In genomic region chr9:28552387-28553182, GRCm38 (mm10) we compare ENCODE assay signal across 26 mouse cellular contexts.
DNase-seq lines count a peak whose midpoint lies in the region; ATAC-seq lines count a peak whose summit lies in the region.
"Had no signal": no experiment of that assay in that cellular context is flagged by ENCODE, and none has a peak within 500 bp of the region (broad histone marks: within the 10 kb centered on the region; RNA-seq: fewer than 3 reads in every experiment).

No protein-coding gene starts in this region.

- no peak overlapping the region for H3K27ac ChIP-seq in liver, embryonic 16.5 days (ENCODE audit: low read length)
- H3K27ac ChIP-seq in liver, embryonic 12.5 days = no peak overlapping the region
- H3K27ac ChIP-seq in intestine, embryonic 16.5 days (ENCODE audit: low read length) = peak overlapping the region; percentile 31
- H3K27ac ChIP-seq: heart, adult 2 months; hindbrain, embryonic 13.5 days; limb, embryonic 10.5 days; limb, embryonic 15.5 days; macrophage; neural tube, embryonic 13.5 days had no signal

- H3K36me3 ChIP-seq in liver, embryonic 16.5 days (ENCODE audit: control insufficient read depth, insufficient read depth) = no peaks in the 10 kb centered on the region
- H3K36me3 ChIP-seq in liver, embryonic 12.5 days = no peaks in the 10 kb centered on the region
- no peaks in the 10 kb centered on the region for H3K36me3 ChIP-seq in intestine, embryonic 16.5 days (ENCODE audit: control insufficient read depth, insufficient read depth, low read length)
- H3K36me3 ChIP-seq: heart, embryonic 12.5 days; hindbrain, embryonic 13.5 days; limb, embryonic 10.5 days; limb, embryonic 15.5 days; neural tube, embryonic 13.5 days had no signal

- H3K27me3 ChIP-seq in liver, embryonic 16.5 days (ENCODE audit: control insufficient read depth, insufficient read depth, low read depth, low read length) = no peaks in the 10 kb centered on the region
- H3K27me3 ChIP-seq in liver, embryonic 12.5 days (replicated peaks) = no peaks in the 10 kb centered on the region
- no peaks in the 10 kb centered on the region for H3K27me3 ChIP-seq in intestine, embryonic 16.5 days (replicated peaks; ENCODE audit: control insufficient read depth, insufficient read depth, low read length)
- H3K27me3 ChIP-seq: heart, embryonic 12.5 days; hindbrain, embryonic 13.5 days; limb, embryonic 15.5 days; neural tube, embryonic 13.5 days had no signal

- H3K9ac ChIP-seq in liver, embryonic 16.5 days (ENCODE audit: low read depth, low read length) = no peak overlapping the region
- H3K9ac ChIP-seq in liver, embryonic 12.5 days = no peak overlapping the region
- H3K9ac ChIP-seq in intestine, embryonic 16.5 days (ENCODE audit: low read depth, low read length) = no peak overlapping the region
- H3K9ac ChIP-seq: heart, embryonic 12.5 days; hindbrain, embryonic 13.5 days; limb, embryonic 15.5 days; neural tube, embryonic 13.5 days had no signal

- 47% methylated on average over 1 of the region's 1 CpGs for WGBS in liver, embryonic 16.5 days (ENCODE audit: insufficient replicate concordance)
- 49% methylated on average over 1 of the region's 1 CpGs for WGBS in liver, embryonic 12.5 days (ENCODE audit: insufficient replicate concordance)
- WGBS in intestine, embryonic 16.5 days = 56% methylated on average over 1 of the region's 1 CpGs

- H3K4me1 ChIP-seq in liver, embryonic 16.5 days (ENCODE audit: control insufficient read depth, low read depth, low read length) = no peaks in the 10 kb centered on the region
- no peaks in the 10 kb centered on the region for H3K4me1 ChIP-seq in liver, embryonic 12.5 days
- H3K4me1 ChIP-seq in intestine, embryonic 16.5 days (ENCODE audit: control insufficient read depth, insufficient read depth, low read length) = no peaks in the 10 kb centered on the region
- H3K4me1 ChIP-seq: limb, embryonic 10.5 days; limb, embryonic 15.5 days had no signal

- no peak overlapping the region for H3K4me2 ChIP-seq in liver, embryonic 16.5 days (ENCODE audit: low read depth, low read length)
- H3K4me2 ChIP-seq in liver, embryonic 12.5 days = no peak overlapping the region
- H3K4me2 ChIP-seq in intestine, embryonic 16.5 days (ENCODE audit: low read depth, low read length) = no peak overlapping the region
- H3K4me2 ChIP-seq: heart, embryonic 12.5 days; hindbrain, embryonic 13.5 days; limb, embryonic 15.5 days; neural tube, embryonic 13.5 days had no signal

- no peak overlapping the region for H3K4me3 ChIP-seq in liver, embryonic 16.5 days (ENCODE audit: low read depth, low read length)
- no peak overlapping the region for H3K4me3 ChIP-seq in liver, embryonic 12.5 days
- no peak overlapping the region for H3K4me3 ChIP-seq in intestine, embryonic 16.5 days (ENCODE audit: low read length)
- H3K4me3 ChIP-seq: erythroblast, embryonic 14.5 days; heart, adult 2 months; heart, embryonic 12.5 days; hindbrain, embryonic 13.5 days; limb, embryonic 10.5 days; limb, embryonic 15.5 days; neural tube, embryonic 13.5 days had no signal

- intact Hi-C loops in left cerebral cortex, postnatal 36 days (cut with DNase I) = no loop called here

- no peaks in the 10 kb centered on the region for H3K9me3 ChIP-seq in liver, embryonic 16.5 days (replicated peaks; ENCODE audit: control insufficient read depth, low read length)
- H3K9me3 ChIP-seq in liver, embryonic 12.5 days (replicated peaks) = no peaks in the 10 kb centered on the region
- no peaks in the 10 kb centered on the region for H3K9me3 ChIP-seq in intestine, embryonic 16.5 days (ENCODE audit: control insufficient read depth, low read length)
- H3K9me3 ChIP-seq: heart, embryonic 12.5 days; hindbrain, embryonic 13.5 days; limb, embryonic 10.5 days; limb, embryonic 15.5 days; neural tube, embryonic 13.5 days had no signal

- DNase-seq in ES-CJ7 (ENCODE audit: low read depth, low spot score) (peak; percentile 64), R1 (ENCODE audit: low read depth, low spot score) (peak; percentile 74)
- DNase-seq in testis, postnatal 14 days (ENCODE audit: low spot score) = no peak
- no peak for DNase-seq in left cerebral cortex, postnatal 36 days (ENCODE audit: low spot score in 2 of 2)
- DNase-seq: adrenal gland, postnatal 14 days; cerebellum, adult 11-12 months; cerebellum, postnatal 10 days; heart, adult 2 months; heart, postnatal 4 days; kidney, postnatal 4 days; lung, adult 2 months; lung, postnatal 10 days; right cerebral cortex, postnatal 4 days had no signal

- ATAC-seq in liver, embryonic 16.5 days (ENCODE audit: low read depth) = peak; percentile 39; the same call in 1 of the 2 replicates
- no peak for ATAC-seq in liver, embryonic 12.5 days
- peak; percentile 95 for ATAC-seq in intestine, embryonic 16.5 days
- ATAC-seq in megakaryocyte-erythroid progenitor cell, adult 5-6 weeks (replicated peaks; ENCODE audit: low FRiP score, low TSS enrichment, poor library complexity, severe bottlenecking) = no peak
- ATAC-seq: forebrain, embryonic 16.5 days; midbrain, embryonic 16.5 days had no signal

Comparison
In these comparisons a context has a peak if more than half of its experiments do, and no peak if none do; other contexts are left out.
1. ATAC-seq: peak in liver, embryonic 16.5 days (single experiment) and intestine, embryonic 16.5 days (single experiment); none in liver, embryonic 12.5 days (single experiment) and megakaryocyte-erythroid progenitor cell, adult 5-6 weeks (single experiment).
2. DNase-seq: peak in ES-CJ7 (single experiment) and R1 (single experiment); none in testis, postnatal 14 days (single experiment) and left cerebral cortex, postnatal 36 days (0 of 2).